Mouse (Mus musculus) adrenal gland (tissue): ENCODE results near the gene Adora3.

Source experiments
- intact Hi-C: fragments of 180-260 bp; cut with DNase I; formaldehyde crosslinking; loops from one replicate; pipeline ENCODE4 v1.15.1; 2025

The Adora3 gene

GRCm38 (mm10) chr3:105928781-105929180 is 58.1 kb downstream of the Adora3 start:
- intact Hi-C loops, result no loop called here

DNA sequence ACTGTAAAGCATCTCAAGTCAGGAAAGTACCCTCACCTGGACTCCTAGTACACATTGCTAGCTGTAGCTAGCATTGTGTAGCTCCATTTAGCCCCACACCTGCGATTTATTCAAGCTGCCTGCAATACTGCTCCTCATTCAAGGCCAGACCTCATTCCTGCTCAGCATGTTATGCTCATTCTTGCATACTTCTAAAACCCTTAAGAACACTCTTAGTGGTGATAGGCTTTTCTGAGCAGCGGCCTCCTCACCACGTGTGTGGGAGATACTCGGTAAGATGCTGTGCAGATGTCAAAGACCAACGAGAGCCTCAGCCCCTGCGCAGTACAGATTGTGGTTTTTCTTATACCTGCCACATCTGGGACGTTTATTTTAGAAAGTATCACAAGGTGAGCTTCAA is 59.2 kb downstream of the Adora3 start:
- intact Hi-C loops, result no loop called here

DNA sequence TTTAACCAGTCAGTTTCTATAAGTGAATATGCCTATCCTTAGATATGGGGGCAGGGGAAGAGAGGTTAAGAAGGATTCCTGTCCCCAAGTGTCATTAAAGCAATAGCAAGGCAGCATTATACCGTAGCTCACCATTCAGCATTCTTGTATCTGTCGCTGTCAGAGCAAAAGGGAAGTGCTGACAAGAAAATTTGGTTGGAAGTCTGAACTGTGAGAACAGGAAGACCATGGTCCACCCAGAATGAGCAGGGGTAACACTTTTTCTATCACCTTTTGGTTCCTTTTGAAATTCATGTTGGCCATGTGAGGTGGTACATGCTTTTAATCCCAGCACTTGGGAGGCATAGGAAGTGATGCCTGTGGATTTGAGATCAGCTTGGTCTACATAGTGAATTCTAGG is 60.4 kb downstream of the Adora3 start:
- intact Hi-C loops, result no loop called here

DNA sequence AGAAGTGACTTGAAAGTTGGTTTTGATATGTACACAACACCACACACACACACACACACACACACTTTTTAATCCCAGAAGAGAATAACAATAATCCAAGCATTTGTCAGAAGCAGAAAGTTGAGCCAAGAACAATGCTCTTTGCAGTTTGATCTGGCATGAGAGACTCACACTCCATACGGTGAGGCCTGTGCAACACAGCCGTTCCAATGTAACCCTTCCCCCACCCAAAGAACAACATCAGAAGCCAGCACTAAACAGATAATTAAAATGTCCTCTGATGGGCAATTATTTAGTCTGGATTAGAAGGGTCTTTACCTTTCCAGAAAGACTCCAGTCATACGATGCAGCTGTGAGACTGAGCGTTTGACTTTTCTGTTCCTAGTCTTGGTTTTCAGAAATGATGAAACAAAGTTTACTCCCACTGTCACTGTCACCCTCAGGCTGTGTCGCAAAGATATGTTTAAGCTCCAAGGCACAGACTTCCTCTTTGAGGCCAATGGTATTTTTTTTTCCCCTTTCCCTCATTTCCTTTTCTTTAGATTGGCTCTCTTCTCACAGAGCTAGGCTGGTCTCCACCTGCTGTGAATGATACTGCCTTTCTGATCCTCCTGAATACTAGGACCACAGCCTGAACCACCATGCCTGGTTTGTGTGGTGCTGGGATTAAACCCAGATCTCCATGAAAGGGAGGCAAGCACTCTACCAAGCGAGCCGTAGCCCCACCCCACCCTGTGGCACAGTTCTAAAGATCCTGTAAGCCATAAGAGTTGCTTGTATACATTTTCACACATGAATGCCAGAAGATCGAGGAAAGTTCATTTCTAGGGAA is 61.8 kb downstream of the Adora3 start, which contains the start of gene I830077J02Rik:
Gene I830077J02Rik (minus strand): TSS at position 425 of the 832 bp plus-strand sequence.
- intact Hi-C loops, result no loop called here

GRCm38 (mm10) chr3:105933926-105934325 is 63.3 kb downstream of the Adora3 start:
- intact Hi-C loops, result no loop called here

DNA sequence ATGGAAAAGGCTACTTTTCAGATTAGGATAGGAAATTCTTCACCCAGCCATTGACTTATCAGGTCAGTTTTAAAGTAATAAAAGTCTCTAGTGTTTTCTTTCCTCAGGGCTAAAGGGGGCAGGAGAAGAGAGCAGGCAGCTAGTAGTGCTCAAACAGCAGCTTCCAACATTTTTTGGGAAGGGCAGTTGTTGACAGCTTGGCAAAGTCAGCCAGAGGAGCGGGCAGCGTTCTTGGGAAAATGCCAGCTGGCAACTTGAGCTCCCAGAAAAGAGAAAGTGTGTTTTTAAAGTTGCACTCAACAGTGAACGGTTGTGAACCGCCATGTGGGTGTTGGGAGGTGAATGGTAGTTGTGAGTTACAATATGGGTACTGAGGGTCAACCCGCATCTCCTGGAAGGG is 64.4 kb downstream of the Adora3 start:
- intact Hi-C loops, result no loop called here

GRCm38 (mm10) chr3:105936111-105936510 is 65.5 kb downstream of the Adora3 start:
- intact Hi-C loops, result no loop called here

- intact Hi-C loops, result no loop called here
Observed at GRCm38 (mm10) chr3:105951348-105951747, 80.7 kb downstream of the Adora3 start.

GRCm38 (mm10) chr3:105957235-105957634 is 86.6 kb downstream of the Adora3 start:
- intact Hi-C loops, result no loop called here

DNA sequence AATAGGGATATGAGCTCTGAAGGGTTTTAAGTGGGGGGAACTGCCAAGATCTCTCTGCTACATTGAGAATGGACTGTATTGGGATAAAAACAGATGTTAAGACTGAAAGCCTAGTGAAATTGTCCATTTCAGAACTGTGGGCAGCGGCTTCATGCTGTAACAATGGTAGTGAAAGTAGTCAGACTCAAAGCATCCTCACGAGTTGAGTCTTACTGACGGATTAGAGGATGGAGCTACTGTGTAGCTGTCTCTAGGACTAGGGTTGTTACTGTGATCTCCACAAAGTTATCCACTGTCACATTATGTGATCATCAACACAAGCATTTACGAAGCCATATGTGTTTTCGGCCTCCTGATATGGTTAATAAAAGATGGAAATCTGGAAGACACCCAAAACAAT is 87.5 kb downstream of the Adora3 start:
- intact Hi-C loops, result no loop called here
